Mouse (Mus musculus) limb, embryonic 12.5 days (tissue): ENCODE measurements around the gene Ric8b. TPM values are rescaled to one million over a fixed set of nuclear protein-coding genes. Genes with fewer than 3 reads are reported as not detected.

ENCODE experiments used
- ATAC-seq: fragments of 200-750 bp; cut with Nextera tagmentation; 2 replicates; pipeline ENCODE4 v1.8.0; 2017; ENCODE audit warnings: low read depth, moderate TSS enrichment; ENCODE audit not compliant: insufficient number of reproducible peaks, insufficient read depth, low FRiP score, low TSS enrichment
- H3K27ac ChIP-seq: fragments of 300-500 bp; sonication (generic); 2 replicates; pipeline ENCODE4 v1.5.1; 2016; ENCODE audit warnings: mild to moderate bottlenecking, moderate library complexity
- H3K27me3 ChIP-seq: fragments of 300-500 bp; sonication (generic); 2 replicates; pipeline ENCODE4 v1.6.1; 2016; ENCODE audit warnings: mild to moderate bottlenecking, moderate library complexity
- H3K36me3 ChIP-seq: fragments of 300-500 bp; sonication (generic); 2 replicates; pipeline ENCODE4 v1.6.1; 2016; ENCODE audit warnings: mild to moderate bottlenecking, moderate library complexity
- H3K4me1 ChIP-seq: fragments of 300-500 bp; sonication (generic); replicated peaks from 2 replicates; pipeline ENCODE4 v1.6.1; 2016
- H3K4me2 ChIP-seq: fragments of 300-500 bp; sonication (generic); 2 replicates; pipeline ENCODE4 v1.6.1; 2016; ENCODE audit warnings: mild to moderate bottlenecking, moderate library complexity
- H3K4me3 ChIP-seq: fragments of 300-500 bp; sonication (generic); replicated peaks from 2 replicates; pipeline ENCODE4 v1.5.1; 2016; ENCODE audit warnings: mild to moderate bottlenecking
- H3K9ac ChIP-seq: fragments of 300-500 bp; sonication (generic); replicated peaks from 2 replicates; pipeline ENCODE4 v1.6.1; 2016; ENCODE audit warnings: mild to moderate bottlenecking, moderate library complexity
- H3K9me3 ChIP-seq: fragments of 300-500 bp; sonication (generic); 2 replicates; pipeline ENCODE4 v1.6.1; 2016; ENCODE audit warnings: mild to moderate bottlenecking, moderate library complexity
- WGBS: fragments of 180-500 bp; shearing (Covaris S2); methylation state at CpG from one replicate; pipeline ENCODE4 v1.1.7; 2016; 5-methylcytosine and 5-hydroxymethylcytosine counted together
- polyA plus RNA-seq: library from polyadenylated mRNA; unstranded; fragments of >200 nt; fragmentation: Nextera tagmentation; extraction: Ambion mirVana; gene quantifications from 2 replicates; pipeline ENCODE4 v1.2.1, GENCODE M21; 2016

Gene Ric8b
- polyA plus RNA-seq = 30.3 and 34.4 TPM in 2 replicates

- whole genome bisulfite sequencing = under 1% methylated on average over 51 of the region's 51 CpGs
- peak; percentile 97 for ATAC-seq
- Histone ChIP-seq H3K27ac (peak within 1 kb of the TSS; percentile 96), H3K4me3 (peak within 1 kb of the TSS; percentile 81), H3K27me3 (no peaks in the 10 kb centered on the region), H3K9me3 (no peaks in the 10 kb centered on the region), H3K9ac (peak within 1 kb of the TSS; percentile 83), H3K4me1 (peaks cover 15% of the 10 kb centered on the region), H3K36me3 (no peaks in the 10 kb centered on the region), H3K4me2 (peak within 1 kb of the TSS; percentile 86)
Measured at GRCm38 (mm10) chr10:84916810-84917730, at the start of gene Ric8b. Ric8b (plus strand) TSS chr10:84917616.

DNA sequence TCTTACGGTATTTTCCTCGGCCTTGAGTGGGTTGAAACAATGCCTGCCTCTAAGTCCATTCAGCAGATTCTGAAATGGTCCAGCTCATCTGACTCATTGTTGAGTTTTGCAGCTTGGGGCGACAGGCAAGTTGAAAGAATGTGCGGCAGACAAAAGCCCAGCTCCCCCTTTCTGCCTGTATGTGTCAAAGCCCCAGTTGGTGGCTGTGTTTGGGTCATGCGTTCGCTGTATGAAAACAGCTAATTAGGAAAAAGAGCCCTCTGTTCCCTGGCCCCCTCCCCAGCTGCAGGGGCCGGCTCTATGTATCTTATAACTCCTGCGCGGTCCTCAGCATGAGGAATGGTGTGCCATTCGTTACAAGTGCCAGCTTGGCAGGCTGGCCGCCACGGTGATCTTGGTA, 46.1 kb upstream of the Ric8b start:
- no peak overlapping the region for H3K4me3 ChIP-seq
- WGBS = 64% methylated on average over 12 of the region's 12 CpGs
- no peaks in the 10 kb centered on the region; the same call in 1 of the 2 replicates for H3K27me3 ChIP-seq
- no peak overlapping the region for H3K9ac ChIP-seq
- H3K27ac ChIP-seq = no peak overlapping the region
- no peak overlapping the region for H3K4me2 ChIP-seq
- H3K9me3 ChIP-seq = no peaks in the 10 kb centered on the region
- no peak for ATAC-seq
- H3K36me3 ChIP-seq = no peaks in the 10 kb centered on the region
- H3K4me1 ChIP-seq = peaks cover 9% of the 10 kb centered on the region

- Histone ChIP-seq H3K9ac (no peak overlapping the region), H3K27me3 (no peaks in the 10 kb centered on the region; the same call in 1 of the 2 replicates), H3K4me2 (no peak overlapping the region), H3K36me3 (no peaks in the 10 kb centered on the region), H3K9me3 (no peaks in the 10 kb centered on the region), H3K4me1 (peaks cover 9% of the 10 kb centered on the region), H3K27ac (no peak overlapping the region), H3K4me3 (no peak overlapping the region)
- ATAC-seq = no peak
- 55% methylated on average over 4 of the region's 4 CpGs for WGBS
Measured at GRCm38 (mm10) chr10:84871921-84872320, 45.5 kb upstream of the Ric8b start.

DNA sequence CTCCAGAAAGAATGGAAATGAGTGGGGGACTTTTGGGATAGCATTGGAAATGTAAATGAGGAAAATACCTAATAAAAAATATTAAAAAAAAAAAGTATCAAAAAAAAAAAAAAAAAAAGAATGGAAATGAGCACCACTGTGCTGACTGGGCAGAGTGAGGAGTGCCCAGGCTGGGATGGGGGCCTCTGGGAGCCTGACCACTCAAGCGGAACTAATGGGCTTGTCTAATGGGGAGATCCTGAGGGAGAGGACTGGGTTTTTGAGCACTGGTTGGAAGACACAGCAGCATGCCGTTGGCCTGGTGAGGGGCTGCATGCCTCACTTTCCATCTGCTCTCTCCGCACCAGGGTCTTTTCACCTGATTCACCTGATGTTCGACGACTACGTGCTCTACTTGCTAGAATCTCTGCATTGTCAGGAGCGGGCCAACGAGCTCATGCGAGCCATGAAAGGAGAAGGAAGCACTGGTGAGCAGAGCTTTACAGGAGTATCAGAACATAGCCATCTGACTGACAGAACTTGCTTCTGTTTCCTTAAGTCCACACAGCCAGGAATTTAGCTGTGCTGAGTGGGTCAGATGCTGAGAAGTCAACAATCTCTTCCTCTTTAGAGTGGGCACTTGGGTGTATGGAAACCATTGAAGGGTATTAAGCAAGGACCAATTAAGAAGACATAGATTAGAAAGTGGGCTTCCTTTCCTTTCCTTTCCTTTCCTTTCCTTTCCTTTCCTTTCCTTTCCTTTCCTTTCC, 37.4 kb upstream of the Ric8b start:
- no peak for ATAC-seq
- 80% methylated on average over 9 of the region's 9 CpGs for WGBS
- no peaks in the 10 kb centered on the region for H3K9me3 ChIP-seq
- no peak overlapping the region for H3K9ac ChIP-seq
- no peaks in the 10 kb centered on the region for H3K4me1 ChIP-seq
- no peak overlapping the region for H3K4me3 ChIP-seq
- no peak overlapping the region for H3K27ac ChIP-seq
- no peak overlapping the region for H3K4me2 ChIP-seq
- no peaks in the 10 kb centered on the region for H3K36me3 ChIP-seq
- H3K27me3 ChIP-seq = no peaks in the 10 kb centered on the region

- no peak for ATAC-seq
- WGBS = 83% methylated on average over 2 of the region's 2 CpGs
Measured at GRCm38 (mm10) chr10:84882528-84882927, 34.9 kb upstream of the Ric8b start.

GRCm38 (mm10) chr10:84885341-84885884, 32.0 kb upstream of the Ric8b start:
- peaks cover 26% of the 10 kb centered on the region for H3K4me1 ChIP-seq
- H3K9me3 ChIP-seq = no peaks in the 10 kb centered on the region
- H3K36me3 ChIP-seq = no peaks in the 10 kb centered on the region
- no peaks in the 10 kb centered on the region for H3K27me3 ChIP-seq
- WGBS = 65% methylated on average over 5 of the region's 5 CpGs
- ATAC-seq = no peak
- no peak overlapping the region for H3K9ac ChIP-seq
- H3K27ac ChIP-seq = no peak overlapping the region
- no peak overlapping the region for H3K4me2 ChIP-seq
- no peak overlapping the region for H3K4me3 ChIP-seq

More at GRCm38 (mm10) chr10:84882528-84882927, 34.9 kb upstream of the Ric8b start:
- H3K9me3 ChIP-seq = no peaks in the 10 kb centered on the region
- peaks cover 14% of the 10 kb centered on the region for H3K4me1 ChIP-seq
- no peak overlapping the region for H3K4me3 ChIP-seq
- H3K36me3 ChIP-seq = no peaks in the 10 kb centered on the region
- H3K27me3 ChIP-seq = no peaks in the 10 kb centered on the region
- H3K9ac ChIP-seq = no peak overlapping the region
- H3K27ac ChIP-seq = no peak overlapping the region
- no peak overlapping the region for H3K4me2 ChIP-seq

DNA sequence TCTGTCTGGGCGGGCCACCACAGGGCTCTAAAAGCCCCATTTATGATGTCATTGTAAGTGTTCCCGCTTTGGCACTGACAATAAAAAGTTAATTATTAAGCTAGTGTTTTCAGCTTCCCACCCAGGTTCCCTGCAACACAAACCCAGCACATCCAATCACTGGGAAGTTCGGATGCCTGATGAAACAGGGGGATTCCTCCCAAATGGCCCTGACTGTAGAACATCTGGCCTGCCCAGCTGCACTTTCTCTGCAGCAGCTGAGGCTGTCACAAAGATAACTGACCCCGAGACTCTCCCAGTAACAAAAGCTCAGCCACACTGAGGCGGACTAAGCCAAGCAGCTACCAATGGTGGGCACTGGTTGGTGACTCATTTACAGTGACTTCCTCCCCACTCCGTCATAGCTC, 31.2 kb upstream of the Ric8b start:
- 14% methylated on average over 6 of the region's 6 CpGs for WGBS
- Histone ChIP-seq H3K4me1 (peaks cover 26% of the 10 kb centered on the region), H3K4me3 (no peak overlapping the region), H3K27me3 (no peaks in the 10 kb centered on the region), H3K9ac (0 out of 2 replicates have a peak overlapping the region, but pooled peaks have one; percentile 8), H3K27ac (no peak overlapping the region), H3K36me3 (no peaks in the 10 kb centered on the region), H3K4me2 (no peak overlapping the region), H3K9me3 (no peaks in the 10 kb centered on the region)
- peak; percentile 73; the same call in 1 of the 2 replicates for ATAC-seq

GRCm38 (mm10) chr10:84886785-84887184, 30.6 kb upstream of the Ric8b start:
- Histone ChIP-seq H3K27ac (no peak overlapping the region), H3K4me1 (peaks cover 26% of the 10 kb centered on the region), H3K4me2 (no peak overlapping the region), H3K36me3 (no peaks in the 10 kb centered on the region), H3K4me3 (no peak overlapping the region), H3K9me3 (no peaks in the 10 kb centered on the region), H3K9ac (no peak overlapping the region), H3K27me3 (no peaks in the 10 kb centered on the region)
- 83% methylated on average over 8 of the region's 8 CpGs for WGBS
- ATAC-seq = no peak

- peaks cover 26% of the 10 kb centered on the region for H3K4me1 ChIP-seq
- H3K9me3 ChIP-seq = no peaks in the 10 kb centered on the region
- H3K4me2 ChIP-seq = no peak overlapping the region
- H3K36me3 ChIP-seq = no peaks in the 10 kb centered on the region
- 42% methylated on average over 4 of the region's 4 CpGs for WGBS
- H3K9ac ChIP-seq = no peak overlapping the region; the same call in 1 of the 2 replicates
- H3K4me3 ChIP-seq = no peak overlapping the region
- H3K27me3 ChIP-seq = no peaks in the 10 kb centered on the region
- H3K27ac ChIP-seq = no peak overlapping the region
- no peak for ATAC-seq
Measured at GRCm38 (mm10) chr10:84889096-84889846, 28.1 kb upstream of the Ric8b start.

GRCm38 (mm10) chr10:84895810-84896358, 21.5 kb upstream of the Ric8b start:
- Histone ChIP-seq H3K36me3 (no peaks in the 10 kb centered on the region), H3K27me3 (no peaks in the 10 kb centered on the region), H3K4me3 (no peak overlapping the region), H3K4me1 (peaks cover 14% of the 10 kb centered on the region), H3K9ac (no peak overlapping the region), H3K27ac (no peak overlapping the region), H3K4me2 (no peak overlapping the region), H3K9me3 (no peaks in the 10 kb centered on the region)
- 89% methylated on average over 10 of the region's 10 CpGs for WGBS
- ATAC-seq = no peak
